Mouse (Mus musculus) G1E-ER4 (cell line): Measurements from ENCODE around the gene Bdkrb1. TPM values are rescaled to one million over a fixed set of nuclear protein-coding genes. Genes with fewer than 3 reads are reported as not detected.

Source experiments
- GATA1 ChIP-seq: IDR thresholded peaks from one replicate; pipeline ENCODE4 v1.8.0; 2012; ENCODE audit warnings: low read length, inconsistent platforms
- polyA plus RNA-seq: library from polyadenylated mRNA; stranded (reverse); fragments of >175 nt; gene quantifications from 2 replicates; pipeline ENCODE4 v1.2.3, GENCODE M21; 2012

Bdkrb1 gene
- polyA plus RNA-seq, result not detected in 2 replicates

DNA sequence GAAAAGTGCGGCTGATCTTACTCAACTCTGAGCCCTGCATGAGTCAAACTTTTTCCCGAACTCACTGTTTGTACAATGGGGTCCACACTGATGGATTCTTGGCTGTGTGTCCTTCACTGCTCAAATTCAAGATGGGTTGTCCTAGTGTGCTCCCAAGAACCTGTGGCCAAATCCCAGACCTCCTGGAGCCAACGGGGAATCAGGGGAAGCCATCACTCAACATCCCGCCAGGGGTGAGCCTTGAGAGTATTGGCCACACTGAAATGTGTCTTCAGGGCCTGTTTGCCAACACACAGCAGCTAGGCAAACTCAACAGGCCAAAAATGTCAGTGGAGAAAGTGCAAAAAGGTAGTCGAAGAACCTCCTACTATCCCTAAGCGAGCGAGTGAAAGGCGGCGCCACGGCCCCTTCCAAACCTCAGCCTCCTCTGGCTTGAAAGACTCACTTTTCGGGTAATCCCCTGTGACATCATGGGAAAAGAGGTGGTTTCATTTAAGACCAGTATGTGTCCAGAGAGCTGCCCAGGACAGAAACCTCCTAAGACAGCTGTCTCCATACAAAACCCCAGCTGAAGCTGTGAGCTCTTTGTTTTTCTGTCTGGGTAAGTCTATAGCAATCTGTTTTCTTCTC is at the start of gene Bdkrb1:
TSS of gene Bdkrb1 (plus strand) at position 505 of the 630 bp plus-strand sequence.
- no peak for TF ChIP-seq GATA1

DNA sequence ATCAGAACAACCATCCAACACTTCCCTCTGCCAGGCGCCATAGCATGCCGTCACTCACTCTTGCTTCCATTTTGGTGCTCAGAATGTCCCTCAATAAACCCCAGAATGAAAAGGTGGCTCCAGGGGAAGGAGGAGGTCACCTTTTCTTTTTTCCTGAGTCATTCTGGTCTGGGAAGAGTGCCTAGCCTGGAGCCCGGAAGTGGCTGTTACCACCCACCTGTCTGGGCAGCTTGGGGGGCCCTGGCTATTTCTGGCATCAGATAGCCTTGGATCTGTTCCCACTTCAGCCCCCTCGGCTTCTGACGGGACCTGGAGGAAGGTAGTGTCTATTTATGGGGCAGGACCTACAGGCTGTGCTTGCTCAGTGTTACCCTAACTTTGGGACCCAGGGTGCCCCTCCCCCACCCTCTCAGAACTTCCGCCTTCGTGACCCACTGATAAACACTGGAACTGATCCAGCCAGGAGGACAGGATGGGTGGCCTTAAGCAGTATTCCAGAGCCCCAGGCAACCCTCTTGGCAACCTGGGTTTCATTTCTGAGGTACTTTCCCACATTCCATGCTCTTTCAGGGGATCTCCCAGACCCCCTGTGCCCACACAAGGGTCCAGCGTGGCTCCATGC is 48.6 kb upstream of the Bdkrb1 start:
- TF ChIP-seq GATA1, result no peak

DNA sequence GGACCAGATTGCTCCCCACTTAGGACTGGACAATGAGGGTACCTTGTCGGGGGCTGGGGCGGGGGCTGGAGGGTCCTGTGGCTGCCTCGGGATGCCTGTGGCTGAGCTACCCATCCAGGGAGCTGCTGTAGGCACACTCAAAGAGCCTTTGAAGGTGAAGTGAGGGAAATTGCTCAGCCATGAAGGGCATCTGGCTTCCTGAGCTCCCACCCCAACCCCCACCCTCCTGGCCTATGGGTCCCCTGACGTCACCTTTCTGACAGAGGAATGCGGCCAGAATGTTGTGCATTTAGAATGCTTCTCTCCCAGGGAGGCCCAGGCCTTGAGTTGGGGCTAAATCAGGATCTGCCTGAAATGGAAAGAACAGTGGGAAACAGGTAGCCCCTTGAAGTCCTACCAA is 47.7 kb upstream of the Bdkrb1 start:
- no peak for TF ChIP-seq GATA1

GRCm38 (mm10) chr12:105557250-105557925 is 45.5 kb upstream of the Bdkrb1 start:
- TF ChIP-seq GATA1, result no peak

DNA sequence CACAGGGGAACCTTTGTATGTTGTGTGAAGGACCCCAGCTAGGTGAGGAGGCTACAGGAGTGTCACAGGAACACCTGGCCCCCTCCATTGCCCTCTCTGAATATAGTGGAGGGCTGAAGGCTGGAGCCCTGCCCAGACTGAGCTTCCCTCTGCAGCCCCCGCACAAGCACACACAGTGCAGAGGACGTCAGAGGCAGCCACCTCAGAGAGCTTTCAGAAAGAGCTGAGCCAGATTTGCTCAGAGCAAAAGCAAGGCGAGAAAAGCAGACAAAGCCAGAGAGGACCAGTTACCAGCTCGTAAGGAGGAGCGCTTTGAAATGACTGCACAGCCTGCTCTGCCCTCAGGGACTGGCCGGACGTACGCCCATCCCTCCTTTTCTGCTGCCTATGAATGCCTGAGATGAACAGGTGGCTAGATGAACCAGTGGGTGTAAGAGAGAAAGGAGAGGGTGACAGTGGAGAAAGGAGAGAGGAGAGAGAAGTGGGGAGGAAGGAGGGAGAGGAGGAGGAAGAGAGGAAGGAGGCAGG is 41.8 kb upstream of the Bdkrb1 start:
- no peak for TF ChIP-seq GATA1

DNA sequence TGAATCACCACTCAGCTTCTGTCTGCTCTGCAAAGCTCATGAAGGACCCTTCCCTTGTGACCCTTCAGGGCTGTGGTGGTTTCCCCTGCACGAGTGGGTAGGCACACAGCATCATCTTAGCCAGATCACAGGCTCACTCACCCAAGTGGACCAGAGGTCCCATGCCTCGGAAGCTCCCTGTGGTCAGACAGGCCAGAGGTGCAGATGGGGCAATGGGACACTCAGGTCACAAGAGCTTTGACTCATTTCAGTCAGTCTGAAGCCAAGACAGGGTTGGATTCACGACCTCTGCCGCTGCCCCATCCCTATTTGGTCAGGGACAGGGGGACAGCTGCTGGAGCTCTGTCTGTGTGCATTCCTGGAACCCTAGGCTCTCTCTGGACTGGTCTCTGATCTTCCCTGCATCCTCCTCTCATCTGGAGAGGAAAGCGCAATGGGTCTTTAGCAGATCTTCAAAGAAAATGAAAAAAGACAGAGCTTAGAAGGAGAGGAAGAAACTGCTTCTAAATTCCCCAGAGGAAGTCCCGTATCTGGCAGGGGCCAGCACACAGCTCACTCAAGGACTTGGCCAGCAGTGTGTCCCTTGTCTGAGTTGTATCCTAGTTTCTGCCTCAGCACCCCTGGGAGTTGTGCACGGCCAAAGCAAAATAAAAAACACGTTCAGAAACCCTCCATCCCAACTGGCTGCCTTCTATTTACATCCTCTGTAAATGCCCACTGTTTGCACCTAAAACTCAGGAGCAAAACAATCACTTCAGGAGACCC is 40.6 kb upstream of the Bdkrb1 start:
- TF ChIP-seq GATA1, result no peak

- TF ChIP-seq GATA1, result no peak
Measured at GRCm38 (mm10) chr12:105562936-105563680, 39.8 kb upstream of the Bdkrb1 start, which contains the start of gene Bdkrb2. Gene Bdkrb2 (plus strand): TSS chr12:105563226.

DNA sequence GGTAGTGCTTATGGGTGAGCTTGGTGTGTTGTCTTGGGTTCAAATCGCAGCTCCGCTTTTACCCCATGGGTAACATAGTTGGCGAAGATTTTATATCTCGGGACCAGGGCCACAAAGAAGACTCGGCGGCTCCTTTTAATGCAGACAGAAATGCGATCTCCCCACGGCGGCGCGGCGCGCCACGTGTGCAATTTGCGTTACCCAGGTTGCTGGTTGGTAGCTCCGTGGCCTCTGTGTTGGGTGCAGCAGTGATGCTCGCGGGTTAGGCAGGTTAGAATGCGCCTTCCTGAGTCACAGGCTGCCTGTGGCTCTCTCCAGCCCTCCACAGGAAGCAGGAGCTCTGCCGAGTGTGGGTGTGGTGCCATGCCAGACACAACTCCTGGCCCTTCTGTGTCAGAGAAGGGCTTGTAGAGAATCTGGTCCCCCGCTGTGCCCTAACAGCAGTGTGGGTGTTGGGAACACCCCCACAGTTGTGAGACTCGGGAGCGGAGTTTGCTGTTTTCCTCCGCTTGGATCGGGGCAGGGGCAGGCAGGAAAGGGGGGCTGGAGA is 39.1 kb upstream of the Bdkrb1 start:
- no peak for TF ChIP-seq GATA1

GRCm38 (mm10) chr12:105565221-105565620 is 37.7 kb upstream of the Bdkrb1 start:
- TF ChIP-seq GATA1, result no peak

- no peak for TF ChIP-seq GATA1
Measured at GRCm38 (mm10) chr12:105571867-105572266, 31.0 kb upstream of the Bdkrb1 start.

DNA sequence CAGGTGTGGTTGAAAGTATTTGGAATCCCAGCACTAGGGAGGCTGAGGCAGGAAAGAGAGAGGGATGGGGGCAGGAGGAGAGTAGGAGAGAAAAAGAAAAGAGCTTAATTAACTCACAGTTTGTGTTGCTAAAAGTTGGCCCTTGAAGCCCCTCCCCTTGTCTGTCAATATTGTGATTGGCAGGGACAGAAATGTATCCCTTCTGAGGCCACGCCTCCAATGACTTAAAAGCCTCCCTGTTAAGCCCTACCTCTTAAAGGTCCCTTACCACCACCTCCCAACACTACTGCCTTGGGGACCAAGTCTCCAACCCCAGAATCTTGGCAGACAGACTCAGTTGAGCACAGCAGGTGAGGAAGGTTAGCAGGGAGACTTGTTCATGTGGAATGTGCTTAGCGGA is 30.3 kb upstream of the Bdkrb1 start:
- no peak for TF ChIP-seq GATA1

DNA sequence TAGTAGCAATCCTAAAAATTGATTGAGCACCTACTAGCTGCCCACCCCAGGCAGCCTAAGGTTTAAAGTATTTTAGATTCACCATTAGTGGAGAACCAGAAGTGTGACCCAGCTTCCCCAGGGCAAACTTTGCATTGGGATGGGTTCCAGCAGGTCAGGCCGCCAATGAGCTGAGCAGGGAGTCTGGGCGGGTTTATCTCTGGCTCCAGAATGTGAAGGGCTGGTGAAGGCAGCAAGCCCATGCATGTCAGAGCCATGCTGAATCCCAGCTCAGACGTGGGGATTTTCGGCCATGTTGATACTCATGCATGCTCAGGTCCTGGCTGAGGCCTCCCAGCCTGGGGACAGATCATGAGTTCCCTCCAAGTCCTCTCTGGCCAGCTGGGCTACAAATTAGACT is 28.5 kb upstream of the Bdkrb1 start:
- no peak for TF ChIP-seq GATA1

- no peak for TF ChIP-seq GATA1
Measured at GRCm38 (mm10) chr12:105580490-105580889, 22.4 kb upstream of the Bdkrb1 start.

DNA sequence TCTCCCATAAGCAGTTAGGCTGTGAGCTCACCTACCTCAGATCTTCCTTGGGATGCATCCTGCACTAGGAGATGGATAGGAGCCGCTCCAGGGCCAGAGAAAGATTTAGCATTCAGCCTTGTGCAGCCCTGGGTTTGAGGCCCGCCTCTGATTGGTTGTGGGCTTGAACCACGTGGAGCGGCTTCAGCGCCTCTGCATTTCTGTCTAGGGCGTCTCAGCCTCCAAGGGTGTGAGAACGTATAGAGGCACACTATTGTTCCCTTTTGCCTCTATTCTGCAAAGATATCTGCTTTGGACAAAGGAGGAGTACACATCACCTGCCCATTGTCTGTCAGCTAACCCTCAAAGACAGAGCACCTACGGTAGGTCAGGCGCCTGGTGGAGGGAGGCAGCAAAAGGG is 20.4 kb upstream of the Bdkrb1 start:
- TF ChIP-seq GATA1, result no peak

- no peak for TF ChIP-seq GATA1
Measured at GRCm38 (mm10) chr12:105583484-105583883, 19.4 kb upstream of the Bdkrb1 start.
